Mouse (Mus musculus): ENCODE measurements around the gene Srxn1.
A peak's percentile ranks its signal among the peaks of the same experiment; 100 is the strongest.
"Not testable (repeated sequence)": the region's sequence is repeated elsewhere in the genome, so short reads cannot be mapped to it uniquely, and the experiment has no call there.

Gene Srxn1

GRCm38 (mm10) chr2:152105318-152106224, at the start of gene Srxn1:
Gene Srxn1, plus strand, starts transcription at chr2:152105516.
- DNase-seq (ENCODE audit: low spot score) = peak; percentile 67

- no peak for DNase-seq (ENCODE audit: low spot score)
These were observed 48.7 kb upstream of the Srxn1 start for GRCm38 (mm10) chr2:152056368-152057251.

- DNase-seq (ENCODE audit: low spot score) = no peak
These were observed 48.1 kb upstream of the Srxn1 start for GRCm38 (mm10) chr2:152057252-152057563.

- not testable (repeated sequence) for DNase-seq (ENCODE audit: low spot score)
These were observed 42.5 kb upstream of the Srxn1 start for GRCm38 (mm10) chr2:152062817-152063216.

- no peak for DNase-seq (ENCODE audit: low spot score)
These were observed 36.5 kb upstream of the Srxn1 start for GRCm38 (mm10) chr2:152068660-152069433.

GRCm38 (mm10) chr2:152069434-152069786, 35.9 kb upstream of the Srxn1 start:
- no peak for DNase-seq (ENCODE audit: low spot score)

GRCm38 (mm10) chr2:152069941-152070340, 35.4 kb upstream of the Srxn1 start:
- DNase-seq (ENCODE audit: low spot score) = no peak

- no peak for DNase-seq (ENCODE audit: low spot score)
These were observed 30.8 kb upstream of the Srxn1 start for GRCm38 (mm10) chr2:152074521-152074920.

- no peak for DNase-seq (ENCODE audit: low spot score)
These were observed 29.9 kb upstream of the Srxn1 start for GRCm38 (mm10) chr2:152075294-152075889.

- DNase-seq (ENCODE audit: low spot score) = no peak
These were observed 28.0 kb upstream of the Srxn1 start for GRCm38 (mm10) chr2:152077337-152077736.

GRCm38 (mm10) chr2:152080685-152081541, 24.4 kb upstream of the Srxn1 start, which contains the start of gene Scrt2:
Gene Scrt2, plus strand, starts transcription at chr2:152081529.
- DNase-seq (ENCODE audit: low spot score) = no peak

GRCm38 (mm10) chr2:152081641-152082448, 23.5 kb upstream of the Srxn1 start:
- DNase-seq (ENCODE audit: low spot score) = peak; percentile 87

GRCm38 (mm10) chr2:152082456-152083285, 22.6 kb upstream of the Srxn1 start:
- no peak for DNase-seq (ENCODE audit: low spot score)

- no peak for DNase-seq (ENCODE audit: low spot score)
These were observed 21.9 kb upstream of the Srxn1 start for GRCm38 (mm10) chr2:152083411-152083810.

- DNase-seq (ENCODE audit: low spot score) = no peak
These were observed 21.0 kb upstream of the Srxn1 start for GRCm38 (mm10) chr2:152084298-152084697.

- DNase-seq (ENCODE audit: low spot score) = no peak
These were observed 19.9 kb upstream of the Srxn1 start for GRCm38 (mm10) chr2:152085414-152085813.

- DNase-seq (ENCODE audit: low spot score) = no peak
These were observed 18.9 kb upstream of the Srxn1 start for GRCm38 (mm10) chr2:152086451-152086850.

- no peak for DNase-seq (ENCODE audit: low spot score)
These were observed 18.2 kb upstream of the Srxn1 start for GRCm38 (mm10) chr2:152087111-152087510.

- DNase-seq (ENCODE audit: low spot score) = no peak
These were observed 16.2 kb upstream of the Srxn1 start for GRCm38 (mm10) chr2:152089078-152089477.
